Mouse (Mus musculus): ENCODE measurements around the gene Pltp.

DNA sequence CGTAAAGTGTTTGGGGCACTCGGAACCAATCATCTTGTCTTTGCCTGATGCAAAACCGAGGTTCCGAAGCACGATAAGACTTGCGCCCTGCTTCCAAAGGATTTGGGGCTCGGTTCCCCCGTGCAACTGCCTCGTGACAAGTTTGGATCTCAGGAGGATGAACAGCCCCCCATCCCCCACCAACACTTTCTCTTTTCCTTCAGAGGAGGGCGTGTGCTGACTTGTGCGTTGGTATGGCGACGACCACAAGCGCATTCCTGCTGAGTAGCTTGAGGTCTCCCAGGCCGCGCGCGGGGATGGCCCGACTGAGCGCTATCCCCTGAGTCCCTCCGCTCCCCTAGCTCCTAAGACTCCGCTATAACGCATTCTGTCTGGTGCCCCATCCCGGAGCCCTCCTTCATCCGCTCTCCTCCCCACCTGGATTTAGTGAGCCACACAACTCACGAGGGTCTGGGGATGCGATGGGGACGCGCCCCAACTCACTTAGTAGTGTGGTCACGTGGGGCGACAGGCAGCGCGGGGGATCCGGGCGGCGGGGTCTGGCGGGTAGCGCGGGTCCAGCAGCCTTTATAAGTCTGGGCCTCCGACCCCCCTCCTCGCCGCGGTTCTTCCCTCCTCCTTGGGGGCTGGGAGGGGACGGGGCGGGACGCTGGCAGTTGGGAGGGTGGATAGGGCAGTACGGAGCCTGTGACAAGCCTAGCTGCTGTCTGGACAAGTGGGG, at the start of gene Pltp:
- TF ChIP-seq CTCF (IDR thresholded peaks at IDR 0.05) (no peak), EP300 (IDR thresholded peaks at IDR 0.05) (no peak)
